Comparison of ENCODE assay signal across 11 mouse cellular contexts in the genomic region with DNA sequence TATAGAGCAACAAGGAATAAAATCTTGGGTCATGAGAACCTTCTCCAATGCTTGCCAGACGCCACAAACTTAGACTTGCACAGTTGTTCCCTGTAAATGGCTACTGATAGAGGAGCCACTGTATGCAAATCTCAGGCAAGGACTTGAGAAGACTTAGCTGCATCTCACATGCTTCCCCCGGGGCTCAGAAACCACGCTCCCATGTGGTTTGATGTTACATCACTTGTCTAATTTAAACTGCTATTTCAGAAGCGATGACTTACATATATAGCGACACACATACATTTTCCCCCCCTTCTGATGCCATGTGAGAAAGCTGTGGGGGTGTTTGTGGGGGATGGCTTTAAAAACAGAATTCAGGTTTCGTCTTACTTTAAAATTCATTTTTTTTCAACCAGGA. TPM values are rescaled to one million over a fixed set of nuclear protein-coding genes. Genes with fewer than 3 reads are reported as not detected.
DNase-seq lines count a peak whose midpoint lies in the region; ATAC-seq lines count a peak whose summit lies in the region.
"Had no signal": no experiment of that assay in that cellular context is flagged by ENCODE, and none has a peak within 500 bp of the region (broad histone marks: within the 10 kb centered on the region; RNA-seq: fewer than 3 reads in every experiment).

No protein-coding gene starts in this region.

- no peak overlapping the region for H3K27ac ChIP-seq in embryonic facial prominence, embryonic 14.5 days (replicated peaks; ENCODE audit: low read depth, low read length)
- H3K27ac ChIP-seq in embryonic facial prominence, embryonic 10.5 days (replicated peaks), result no peak overlapping the region
- no peak overlapping the region for H3K27ac ChIP-seq in hindbrain, embryonic 13.5 days
- H3K27ac ChIP-seq in hindbrain, embryonic 16.5 days (ENCODE audit: low read depth, low read length), result no peak overlapping the region
- H3K27ac ChIP-seq: heart, embryonic 13.5 days had no signal

- ATAC-seq in embryonic facial prominence, embryonic 14.5 days (ENCODE audit: low read depth), result no peak
- no peak for ATAC-seq in hindbrain, embryonic 13.5 days (ENCODE audit: low FRiP score)
- no peak for ATAC-seq in hindbrain, embryonic 16.5 days

- no peak overlapping the region for H3K4me3 ChIP-seq in embryonic facial prominence, embryonic 14.5 days (ENCODE audit: low read depth, low read length)
- no peak overlapping the region for H3K4me3 ChIP-seq in embryonic facial prominence, embryonic 10.5 days
- no peak overlapping the region for H3K4me3 ChIP-seq in hindbrain, embryonic 13.5 days
- H3K4me3 ChIP-seq in hindbrain, embryonic 16.5 days (ENCODE audit: low read length), result no peak overlapping the region
- H3K4me3 ChIP-seq: heart, embryonic 13.5 days; limb, embryonic 13.5 days had no signal

- H3K36me3 ChIP-seq in embryonic facial prominence, embryonic 14.5 days (ENCODE audit: control insufficient read depth, insufficient read depth, low read length), result no peaks in the 10 kb centered on the region
- H3K36me3 ChIP-seq in embryonic facial prominence, embryonic 10.5 days (replicated peaks), result no peaks in the 10 kb centered on the region
- H3K36me3 ChIP-seq in hindbrain, embryonic 13.5 days, result no peaks in the 10 kb centered on the region
- H3K36me3 ChIP-seq in hindbrain, embryonic 16.5 days (ENCODE audit: control insufficient read depth, insufficient read depth, low read length), result no peaks in the 10 kb centered on the region
- H3K36me3 ChIP-seq: heart, embryonic 13.5 days; limb, embryonic 13.5 days had no signal

- 48% methylated on average over 6 of the region's 6 CpGs for WGBS in embryonic facial prominence, embryonic 14.5 days
- WGBS in embryonic facial prominence, embryonic 10.5 days, result 85% methylated on average over 6 of the region's 6 CpGs
- 83% methylated on average over 6 of the region's 6 CpGs for WGBS in hindbrain, embryonic 13.5 days
- 81% methylated on average over 6 of the region's 6 CpGs for WGBS in hindbrain, embryonic 16.5 days

- H3K4me2 ChIP-seq in embryonic facial prominence, embryonic 14.5 days (ENCODE audit: low read depth, low read length), result no peak overlapping the region
- H3K4me2 ChIP-seq in hindbrain, embryonic 13.5 days, result no peak overlapping the region
- no peak overlapping the region for H3K4me2 ChIP-seq in hindbrain, embryonic 16.5 days (ENCODE audit: low read length)
- H3K4me2 ChIP-seq: heart, embryonic 13.5 days; limb, embryonic 13.5 days had no signal

- peak; percentile 36 for DNase-seq in embryonic facial prominence, embryonic 14.5 days (ENCODE audit: low spot score)
- no peak for DNase-seq in embryonic facial prominence, embryonic 10.5 days (ENCODE audit: low spot score)
- DNase-seq in thymus, postnatal 4 days, result peak; percentile 47
- DNase-seq in thymus, postnatal 10 days (ENCODE audit: low spot score in 2 of 2), result no peak
- peak; percentile 65 to 96 for DNase-seq in left cerebral cortex, postnatal 25 days (ENCODE audit: low spot score in 2 of 2)
- DNase-seq in urinary bladder, postnatal 36 days (ENCODE audit: low spot score in 2 of 2), result no peak
- DNase-seq: gastrocnemius, postnatal 10 days had no signal

- H3K9ac ChIP-seq in embryonic facial prominence, embryonic 14.5 days (ENCODE audit: low read depth, low read length), result no peak overlapping the region
- H3K9ac ChIP-seq in hindbrain, embryonic 13.5 days, result no peak overlapping the region
- no peak overlapping the region for H3K9ac ChIP-seq in hindbrain, embryonic 16.5 days (ENCODE audit: low read depth, low read length)
- H3K9ac ChIP-seq: heart, embryonic 13.5 days; limb, embryonic 13.5 days had no signal

- H3K9me3 ChIP-seq in embryonic facial prominence, embryonic 14.5 days (ENCODE audit: control insufficient read depth, low read length), result no peaks in the 10 kb centered on the region
- H3K9me3 ChIP-seq in embryonic facial prominence, embryonic 10.5 days, result no peaks in the 10 kb centered on the region
- H3K9me3 ChIP-seq in hindbrain, embryonic 13.5 days, result no peaks in the 10 kb centered on the region
- H3K9me3 ChIP-seq in hindbrain, embryonic 16.5 days (ENCODE audit: control insufficient read depth, low read length), result no peaks in the 10 kb centered on the region
- H3K9me3 ChIP-seq: heart, embryonic 13.5 days; limb, embryonic 13.5 days had no signal

- peaks cover 19% of the 10 kb centered on the region for H3K4me1 ChIP-seq in embryonic facial prominence, embryonic 14.5 days (ENCODE audit: control insufficient read depth, insufficient read depth, low read length)
- H3K4me1 ChIP-seq in embryonic facial prominence, embryonic 10.5 days, result peaks cover 40% of the 10 kb centered on the region
- peaks cover 29% of the 10 kb centered on the region for H3K4me1 ChIP-seq in hindbrain, embryonic 13.5 days (replicated peaks)
- H3K4me1 ChIP-seq in hindbrain, embryonic 16.5 days (ENCODE audit: control insufficient read depth, insufficient read depth, low read depth, low read length), result peaks cover 15% of the 10 kb centered on the region

- intact Hi-C loops in left cerebral cortex, postnatal 25 days (cut with DNase I), result loop anchor here (1.0 to 2.0 kb wide), 2 partner anchors 13 to 117 kb away; no protein-coding TSS in a partner anchor

- H3K27me3 ChIP-seq in embryonic facial prominence, embryonic 14.5 days (replicated peaks; ENCODE audit: control insufficient read depth, insufficient read depth, low read length), result peaks cover 11% of the 10 kb centered on the region
- H3K27me3 ChIP-seq in embryonic facial prominence, embryonic 10.5 days (replicated peaks; ENCODE audit: low read depth, poor library complexity, severe bottlenecking), result peaks cover 24% of the 10 kb centered on the region
- no peaks in the 10 kb centered on the region for H3K27me3 ChIP-seq in hindbrain, embryonic 13.5 days
- H3K27me3 ChIP-seq in hindbrain, embryonic 16.5 days (replicated peaks; ENCODE audit: control insufficient read depth, insufficient read depth, low read length), result no peaks in the 10 kb centered on the region
- H3K27me3 ChIP-seq: limb, embryonic 13.5 days had no signal

RNA-seq across cellular contexts. Expression of gene Cyfip2, which starts 1.2 kb away (rescaled TPM):
- 13.4 TPM in 2 replicates for polyA plus RNA-seq in embryonic facial prominence, embryonic 14.5 days (2014; fragmentation: Nextera tagmentation; extraction: Ambion mirVana)
- 17.4 and 18.3 TPM in 2 replicates for polyA plus RNA-seq in embryonic facial prominence, embryonic 10.5 days (2016; fragmentation: Nextera tagmentation; extraction: Ambion mirVana)
- 100 to 1,000 TPM; 510 to 532 TPM for total RNA-seq in left cerebral cortex, postnatal 25 days (2021)
- 74.9 and 83.6 TPM in 2 replicates for polyA plus RNA-seq in hindbrain, embryonic 13.5 days (2015; fragmentation: Nextera tagmentation; extraction: Ambion mirVana)
- polyA plus RNA-seq in hindbrain, embryonic 16.5 days (2015; fragmentation: Nextera tagmentation; extraction: Ambion mirVana), result 92.0 and 103 TPM in 2 replicates

Comparison
In these comparisons a context has a peak if more than half of its experiments do, and no peak if none do; other contexts are left out.
1. DNase-seq: peak in embryonic facial prominence, embryonic 14.5 days (single experiment), thymus, postnatal 4 days (single experiment) and left cerebral cortex, postnatal 25 days (2 of 2); none in embryonic facial prominence, embryonic 10.5 days (single experiment), thymus, postnatal 10 days (0 of 2) and urinary bladder, postnatal 36 days (0 of 2).